Comparison of ENCODE assay signal across 8 mouse cellular contexts in the genomic region with DNA sequence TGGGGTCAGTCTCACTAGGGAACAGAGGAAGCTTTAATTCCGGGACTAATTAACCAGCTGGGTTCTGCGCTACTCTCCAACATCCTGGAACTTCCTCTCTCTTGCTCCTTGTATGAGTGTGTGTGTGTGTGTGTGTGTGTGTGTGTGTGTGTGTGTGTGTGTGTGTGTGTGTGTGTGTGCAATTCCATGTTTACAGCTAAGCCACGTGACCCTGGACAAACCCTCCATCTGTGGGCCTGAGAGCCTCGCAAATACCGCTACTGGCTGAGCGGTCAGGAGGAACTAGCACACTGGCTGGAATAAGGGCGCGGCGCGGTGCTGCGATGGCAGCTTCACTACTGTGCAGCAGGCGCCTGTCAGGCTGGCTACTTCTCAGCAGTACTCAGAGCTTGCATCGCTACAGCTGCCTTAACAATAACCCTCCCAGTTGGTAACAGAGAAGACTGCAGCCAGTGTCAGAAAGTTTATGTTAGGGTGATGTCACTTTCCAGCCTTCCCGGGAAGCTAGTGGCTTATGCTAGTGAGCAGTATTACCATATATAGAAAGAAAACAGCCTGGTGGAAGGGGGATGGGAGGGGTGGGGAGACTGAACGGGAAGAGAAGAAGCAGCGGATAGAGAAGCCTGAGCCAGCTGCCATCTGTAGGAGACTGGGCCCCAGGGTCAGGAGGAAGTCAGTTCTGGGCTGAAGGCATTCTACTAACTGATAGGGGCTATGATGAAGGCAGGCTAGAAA. TPM values are rescaled to one million over a fixed set of nuclear protein-coding genes. Genes with fewer than 3 reads are reported as not detected.
A peak's percentile ranks its signal among the peaks of the same experiment; 100 is the strongest.
DNase-seq lines count a peak whose midpoint lies in the region; ATAC-seq and TF ChIP-seq lines count a peak whose summit lies in the region.

No protein-coding gene starts in this region.

- no peak for TF ChIP-seq POLR2A in brain, embryonic 14.5 days (IDR thresholded peaks at IDR 0.05; ENCODE audit: borderline replicate concordance, extremely low read depth, insufficient read depth, insufficient read length, poor library complexity, severe bottlenecking)

- no peak for TF ChIP-seq CTCF in brain, embryonic 14.5 days (IDR thresholded peaks at IDR 0.05; ENCODE audit: borderline replicate concordance, extremely low read depth, insufficient read depth, insufficient read length)

- H3K27ac ChIP-seq in forebrain, embryonic 10.5 days, result peak overlapping the region; percentile 80
- H3K27ac ChIP-seq in heart, embryonic 15.5 days, result peak overlapping the region; percentile 99
- H3K27ac ChIP-seq in liver, embryonic 13.5 days, result peak overlapping the region; percentile 83
- H3K27ac ChIP-seq in stomach, embryonic 16.5 days (ENCODE audit: low read length), result peak overlapping the region; percentile 98

- peak; percentile 89 for ATAC-seq in heart, embryonic 15.5 days (replicated peaks; ENCODE audit: insufficient number of reproducible peaks, insufficient read depth, low FRiP score, low read depth)
- peak; percentile 88 for ATAC-seq in liver, embryonic 13.5 days (ENCODE audit: low read depth)
- ATAC-seq in stomach, embryonic 16.5 days (ENCODE audit: insufficient read depth, low FRiP score), result peak; percentile 95

- 3% methylated on average over 16 of the region's 16 CpGs for WGBS in forebrain, embryonic 10.5 days
- 3% methylated on average over 16 of the region's 16 CpGs for WGBS in heart, embryonic 15.5 days
- WGBS in liver, embryonic 13.5 days (ENCODE audit: insufficient replicate concordance), result 5% methylated on average over 16 of the region's 16 CpGs
- WGBS in stomach, embryonic 16.5 days, result 3% methylated on average over 16 of the region's 16 CpGs

- DNase-seq in CD4-positive helper T cell, adult 2 months (ENCODE audit: low read depth, low spot score), result peak; percentile 40
- DNase-seq in brain, embryonic 14.5 days (ENCODE audit: low read depth), result peak; percentile 83
- DNase-seq in forebrain, embryonic 10.5 days (ENCODE audit: extremely low spot score, low spot score), result peak; percentile 68
- DNase-seq in kidney, postnatal 14 days, result peak; percentile 82
- DNase-seq in liver, embryonic 13.5 days, result peak; percentile 34
- peak; percentile 48 for DNase-seq in naive thymus-derived CD4-positive, alpha-beta T cell, adult 2 months (ENCODE audit: low read depth)

- H3K9ac ChIP-seq in heart, embryonic 15.5 days, result peak overlapping the region; percentile 51; the same call in 1 of the 2 replicates
- peak overlapping the region; percentile 52 for H3K9ac ChIP-seq in liver, embryonic 13.5 days
- peak overlapping the region; percentile 65 for H3K9ac ChIP-seq in stomach, embryonic 16.5 days (ENCODE audit: low read length)

- peak overlapping the region; percentile 42 for H3K4me3 ChIP-seq in forebrain, embryonic 10.5 days
- peak overlapping the region; percentile 40 for H3K4me3 ChIP-seq in heart, embryonic 15.5 days
- peak overlapping the region; percentile 44 for H3K4me3 ChIP-seq in liver, embryonic 13.5 days (replicated peaks)
- peak overlapping the region; percentile 33 for H3K4me3 ChIP-seq in stomach, embryonic 16.5 days (replicated peaks; ENCODE audit: low read length)

- peak overlapping the region; percentile 66 for H3K4me2 ChIP-seq in heart, embryonic 15.5 days
- H3K4me2 ChIP-seq in liver, embryonic 13.5 days, result peak overlapping the region; percentile 68
- H3K4me2 ChIP-seq in stomach, embryonic 16.5 days (ENCODE audit: low read depth, low read length), result peak overlapping the region; percentile 48

- no peaks in the 10 kb centered on the region; the same call in 1 of the 2 replicates for H3K9me3 ChIP-seq in forebrain, embryonic 10.5 days
- no peaks in the 10 kb centered on the region for H3K9me3 ChIP-seq in heart, embryonic 15.5 days (replicated peaks)
- H3K9me3 ChIP-seq in liver, embryonic 13.5 days (replicated peaks), result no peaks in the 10 kb centered on the region
- no peaks in the 10 kb centered on the region for H3K9me3 ChIP-seq in stomach, embryonic 16.5 days (replicated peaks; ENCODE audit: control insufficient read depth, low read length)

- peaks cover 21% of the 10 kb centered on the region for H3K4me1 ChIP-seq in forebrain, embryonic 10.5 days
- H3K4me1 ChIP-seq in heart, embryonic 15.5 days (replicated peaks), result peaks cover 33% of the 10 kb centered on the region
- H3K4me1 ChIP-seq in liver, embryonic 13.5 days (replicated peaks), result peaks cover 25% of the 10 kb centered on the region
- peaks cover 19% of the 10 kb centered on the region for H3K4me1 ChIP-seq in stomach, embryonic 16.5 days (ENCODE audit: control insufficient read depth, insufficient read depth, low read length)

- no peaks in the 10 kb centered on the region for H3K36me3 ChIP-seq in forebrain, embryonic 10.5 days (replicated peaks)
- H3K36me3 ChIP-seq in heart, embryonic 15.5 days, result no peaks in the 10 kb centered on the region
- no peaks in the 10 kb centered on the region for H3K36me3 ChIP-seq in liver, embryonic 13.5 days
- H3K36me3 ChIP-seq in stomach, embryonic 16.5 days (ENCODE audit: control insufficient read depth, insufficient read depth, low read length), result no peaks in the 10 kb centered on the region

- H3K27me3 ChIP-seq in forebrain, embryonic 10.5 days (ENCODE audit: poor library complexity, severe bottlenecking), result no peaks in the 10 kb centered on the region
- H3K27me3 ChIP-seq in heart, embryonic 15.5 days, result no peaks in the 10 kb centered on the region
- H3K27me3 ChIP-seq in liver, embryonic 13.5 days, result no peaks in the 10 kb centered on the region
- no peaks in the 10 kb centered on the region for H3K27me3 ChIP-seq in stomach, embryonic 16.5 days (ENCODE audit: control insufficient read depth, insufficient read depth, low read length)

RNA-seq across cellular contexts. Expression of a gene that starts 30.9 kb away (rescaled TPM):
- 58.8 and 74.0 TPM in 2 replicates for polyA plus RNA-seq in brain, embryonic 14.5 days (2012; rRNA removed)
- polyA plus RNA-seq in forebrain, embryonic 10.5 days (2016; fragmentation: Nextera tagmentation; extraction: Ambion mirVana), result 106 and 113 TPM in 2 replicates
- 342 and 356 TPM in 2 replicates for polyA plus RNA-seq in heart, embryonic 15.5 days (2015; fragmentation: Nextera tagmentation; extraction: Ambion mirVana)
- polyA plus RNA-seq in liver, embryonic 13.5 days (2015; fragmentation: Nextera tagmentation; extraction: Ambion mirVana), result 81.4 and 102 TPM in 2 replicates
- polyA plus RNA-seq in stomach, embryonic 16.5 days (2015; fragmentation: Nextera tagmentation; extraction: Ambion mirVana), result 299 and 315 TPM in 2 replicates

Comparison
In these comparisons a context has a peak if more than half of its experiments do, and no peak if none do; other contexts are left out.
1. Peak in every context shown above with its lines: DNase-seq, ATAC-seq, H3K4me3 ChIP-seq and H3K27ac ChIP-seq.